Mouse (Mus musculus): ENCODE results near the gene Phospho2. TPM values are rescaled to one million over a fixed set of nuclear protein-coding genes. Genes with fewer than 3 reads are reported as not detected.
"Not testable (repeated sequence)": the region's sequence is repeated elsewhere in the genome, so short reads cannot be mapped to it uniquely, and the experiment has no call there.

Phospho2 gene
- total and polyA plus RNA-seq, 3 experiments, result 30.6 to 35.3 (median 34.6) TPM

GRCm38 (mm10) chr2:69810169-69810568, 20.7 kb downstream of the Phospho2 start:
- Histone ChIP-seq H3K4me1 (ENCODE audit: insufficient read depth, low read depth, low read length) (peaks cover 24% of the 10 kb centered on the region), H3K36me3 (replicated peaks) (no peaks in the 10 kb centered on the region), H3K27me3 (ENCODE audit: insufficient read depth, low read length) (no peaks in the 10 kb centered on the region; the same call in 1 of the 2 replicates), H3K4me3 (ENCODE audit: low read depth, low read length) (no peak overlapping the region), H3K9me3 (replicated peaks) (no peaks in the 10 kb centered on the region)
- DNase-seq (ENCODE audit: low spot score) (no peak), ATAC-seq (ENCODE audit: extremely low read depth, insufficient number of reproducible peaks, low FRiP score, poor library complexity, severe bottlenecking) (no peak)
- TF ChIP-seq POLR2AphosphoS5 (IDR thresholded peaks at IDR 0.05; ENCODE audit: insufficient replicate concordance, low read depth, low read length), result no peak
- no peak for TF ChIP-seq CTCF (IDR thresholded peaks at IDR 0.05; ENCODE audit: low read depth, low read length)
- no peak for TF ChIP-seq GATA2 (IDR thresholded peaks at IDR 0.05; ENCODE audit: borderline replicate concordance, low read depth, low read length)
- no peak for TF ChIP-seq GATA1 (IDR thresholded peaks at IDR 0.05; ENCODE audit: borderline replicate concordance, low read length)
- TF ChIP-seq TAL1 (conservative IDR thresholded peaks at IDR 0.05; ENCODE audit: low read depth, low read length), result no peak

DNA sequence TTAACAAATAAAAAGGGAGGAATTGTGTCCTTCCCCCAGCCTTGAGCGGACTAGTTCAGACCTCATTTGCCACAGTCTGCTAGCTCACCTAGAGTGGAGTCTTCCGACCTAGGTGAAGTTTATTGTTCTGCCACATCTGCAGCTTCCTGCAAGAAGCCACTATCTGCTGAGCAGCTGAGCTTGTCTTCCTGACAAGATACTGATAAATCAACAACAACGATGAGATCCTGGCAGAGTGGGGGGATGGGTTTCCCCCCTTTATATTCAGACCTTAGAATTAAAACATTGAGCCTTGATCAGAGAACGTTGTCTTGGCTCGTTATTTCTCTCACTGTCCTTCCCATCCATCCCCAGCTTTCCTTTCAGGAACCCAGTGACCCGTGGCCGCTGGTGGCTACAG, 21.9 kb downstream of the Phospho2 start:
- not testable (repeated sequence) for ATAC-seq (ENCODE audit: extremely low read depth, insufficient number of reproducible peaks, low FRiP score, poor library complexity, severe bottlenecking); DNase-seq (ENCODE audit: low spot score)

GRCm38 (mm10) chr2:69816575-69816974, 27.2 kb downstream of the Phospho2 start:
- DNase-seq (ENCODE audit: low spot score) (peak; percentile 20), ATAC-seq (ENCODE audit: extremely low read depth, insufficient number of reproducible peaks, low FRiP score, poor library complexity, severe bottlenecking) (peak; percentile 78)
- Histone ChIP-seq H3K36me3 (replicated peaks) (no peaks in the 10 kb centered on the region), H3K9me3 (replicated peaks) (no peaks in the 10 kb centered on the region), H3K4me1 (ENCODE audit: insufficient read depth, low read depth, low read length) (peaks cover 63% of the 10 kb centered on the region), H3K27me3 (ENCODE audit: insufficient read depth, low read length) (no peaks in the 10 kb centered on the region), H3K4me3 (ENCODE audit: low read depth, low read length) (no peak overlapping the region; the same call in 1 of the 2 replicates)
- TF ChIP-seq GATA1 (IDR thresholded peaks at IDR 0.05; ENCODE audit: borderline replicate concordance, low read length), result no peak
- no peak for TF ChIP-seq GATA2 (IDR thresholded peaks at IDR 0.05; ENCODE audit: borderline replicate concordance, low read depth, low read length)
- TF ChIP-seq POLR2AphosphoS5 (IDR thresholded peaks at IDR 0.05; ENCODE audit: insufficient replicate concordance, low read depth, low read length), result no peak
- TF ChIP-seq TAL1 (conservative IDR thresholded peaks at IDR 0.05; ENCODE audit: low read depth, low read length), result no peak
- TF ChIP-seq CTCF (IDR thresholded peaks at IDR 0.05; ENCODE audit: low read depth, low read length), result no peak

More for the DNA sequence above, 21.9 kb downstream of the Phospho2 start:
- not testable (repeated sequence) for H3K4me3 ChIP-seq (ENCODE audit: low read depth, low read length); H3K36me3 ChIP-seq (replicated peaks); H3K9me3 ChIP-seq (replicated peaks); H3K27me3 ChIP-seq (ENCODE audit: insufficient read depth, low read length)
- peaks cover 32% of the 10 kb centered on the region for H3K4me1 ChIP-seq (ENCODE audit: insufficient read depth, low read depth, low read length)

GRCm38 (mm10) chr2:69818350-69819085, 29.1 kb downstream of the Phospho2 start:
- no peak for ATAC-seq (ENCODE audit: extremely low read depth, insufficient number of reproducible peaks, low FRiP score, poor library complexity, severe bottlenecking)
- Histone ChIP-seq H3K36me3 (replicated peaks) (no peaks in the 10 kb centered on the region), H3K4me3 (ENCODE audit: low read depth, low read length) (peak overlapping the region; percentile 20; the same call in 1 of the 2 replicates), H3K4me1 (ENCODE audit: insufficient read depth, low read depth, low read length) (peaks cover 63% of the 10 kb centered on the region), H3K27me3 (ENCODE audit: insufficient read depth, low read length) (no peaks in the 10 kb centered on the region), H3K9me3 (replicated peaks) (no peaks in the 10 kb centered on the region)
- no peak for TF ChIP-seq GATA1 (IDR thresholded peaks at IDR 0.05; ENCODE audit: borderline replicate concordance, low read length)
- peak; percentile 54 for TF ChIP-seq TAL1 (conservative IDR thresholded peaks at IDR 0.05; ENCODE audit: low read depth, low read length)
- no peak for TF ChIP-seq GATA2 (IDR thresholded peaks at IDR 0.05; ENCODE audit: borderline replicate concordance, low read depth, low read length)
- TF ChIP-seq POLR2AphosphoS5 (IDR thresholded peaks at IDR 0.05; ENCODE audit: insufficient replicate concordance, low read depth, low read length), result no peak
- TF ChIP-seq CTCF (IDR thresholded peaks at IDR 0.05; ENCODE audit: low read depth, low read length), result no peak
- DNase-seq (ENCODE audit: low spot score), result no peak

DNA sequence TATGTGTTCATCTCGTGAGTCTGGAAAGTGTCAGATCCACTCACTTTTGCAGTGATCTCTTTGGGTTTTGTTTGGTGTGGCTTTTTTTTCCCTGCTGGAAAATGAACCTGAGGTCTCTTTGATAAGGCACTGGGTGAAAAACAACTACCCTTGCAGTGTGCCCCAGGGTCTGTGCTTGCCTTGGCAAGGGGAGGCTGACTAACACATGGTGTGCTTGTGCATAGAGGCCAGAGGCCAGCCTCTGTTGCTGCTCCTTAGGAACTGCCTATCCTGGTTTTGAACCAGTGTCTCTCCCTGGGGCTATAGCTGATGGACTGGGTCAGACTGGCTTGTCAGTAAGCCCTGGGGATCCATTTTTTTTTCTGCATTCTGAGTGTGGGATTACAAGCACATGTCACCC, 30.8 kb downstream of the Phospho2 start:
- no peaks in the 10 kb centered on the region for H3K27me3 ChIP-seq (ENCODE audit: insufficient read depth, low read length)
- no peak overlapping the region for H3K4me3 ChIP-seq (ENCODE audit: low read depth, low read length)
- DNase-seq (ENCODE audit: low spot score), result no peak
- H3K9me3 ChIP-seq (replicated peaks), result no peaks in the 10 kb centered on the region
- H3K36me3 ChIP-seq (replicated peaks), result peaks cover 13% of the 10 kb centered on the region
- no peak for ATAC-seq (ENCODE audit: extremely low read depth, insufficient number of reproducible peaks, low FRiP score, poor library complexity, severe bottlenecking)
- peaks cover 77% of the 10 kb centered on the region for H3K4me1 ChIP-seq (ENCODE audit: insufficient read depth, low read depth, low read length)
- TF ChIP-seq TAL1 (conservative IDR thresholded peaks at IDR 0.05; ENCODE audit: low read depth, low read length), result no peak
- TF ChIP-seq CTCF (IDR thresholded peaks at IDR 0.05; ENCODE audit: low read depth, low read length), result no peak
- TF ChIP-seq POLR2AphosphoS5 (IDR thresholded peaks at IDR 0.05; ENCODE audit: insufficient replicate concordance, low read depth, low read length), result no peak
- no peak for TF ChIP-seq GATA2 (IDR thresholded peaks at IDR 0.05; ENCODE audit: borderline replicate concordance, low read depth, low read length)
- TF ChIP-seq GATA1 (IDR thresholded peaks at IDR 0.05; ENCODE audit: borderline replicate concordance, low read length), result no peak

DNA sequence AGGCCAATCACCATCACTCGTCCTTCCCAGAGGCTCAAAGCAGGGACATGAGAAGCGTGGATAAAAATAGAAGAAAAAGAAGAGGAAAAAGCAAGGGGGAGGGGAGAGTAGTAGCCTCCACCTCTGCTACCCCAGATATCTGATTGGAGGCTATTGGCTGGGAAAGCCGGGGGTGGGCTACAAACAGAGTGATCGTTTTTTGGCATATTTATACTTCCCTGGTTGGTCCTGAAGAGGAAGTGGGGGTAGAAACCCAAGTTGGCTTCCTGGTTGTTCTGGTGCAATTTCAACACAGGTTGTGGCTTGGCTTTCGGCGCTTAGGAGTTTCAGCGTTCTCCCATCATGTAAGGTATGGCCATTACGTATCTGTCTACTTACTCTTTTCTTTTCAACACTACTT, 32.3 kb downstream of the Phospho2 start, which contains the start of gene Klhl23:
Gene Klhl23 (plus strand): TSS at position 234 of the 400 bp plus-strand sequence.
- Histone ChIP-seq H3K4me3 (ENCODE audit: low read depth, low read length) (peak within 1 kb of the TSS; percentile 90), H3K9me3 (replicated peaks) (no peaks in the 10 kb centered on the region), H3K36me3 (replicated peaks) (peaks cover 24% of the 10 kb centered on the region), H3K27me3 (ENCODE audit: insufficient read depth, low read length) (no peaks in the 10 kb centered on the region), H3K4me1 (ENCODE audit: insufficient read depth, low read depth, low read length) (peaks cover 74% of the 10 kb centered on the region)
- DNase-seq (ENCODE audit: low spot score), result peak; percentile 75
- no peak for TF ChIP-seq CTCF (IDR thresholded peaks at IDR 0.05; ENCODE audit: low read depth, low read length)
- TF ChIP-seq TAL1 (conservative IDR thresholded peaks at IDR 0.05; ENCODE audit: low read depth, low read length), result no peak
- no peak for TF ChIP-seq GATA2 (IDR thresholded peaks at IDR 0.05; ENCODE audit: borderline replicate concordance, low read depth, low read length)
- no peak for TF ChIP-seq POLR2AphosphoS5 (IDR thresholded peaks at IDR 0.05; ENCODE audit: insufficient replicate concordance, low read depth, low read length)
- no peak for TF ChIP-seq GATA1 (IDR thresholded peaks at IDR 0.05; ENCODE audit: borderline replicate concordance, low read length)
- peak; percentile 66 for ATAC-seq (ENCODE audit: extremely low read depth, insufficient number of reproducible peaks, low FRiP score, poor library complexity, severe bottlenecking)
